Mouse (Mus musculus) midbrain, embryonic 12.5 days (tissue): ENCODE measurements around the gene Dffb. TPM values are rescaled to one million over a fixed set of nuclear protein-coding genes. Genes with fewer than 3 reads are reported as not detected.

Experiments used
- ATAC-seq: fragments of 200-750 bp; cut with Nextera tagmentation; 2 replicates; pipeline ENCODE4 v1.8.0; 2017; ENCODE audit warnings: low read depth, moderate TSS enrichment, moderate library complexity; ENCODE audit not compliant: low FRiP score
- H3K27ac ChIP-seq: fragments of 300-500 bp; sonication (generic); replicated peaks from 2 replicates; pipeline ENCODE4 v1.5.1; 2016; ENCODE audit warnings: mild to moderate bottlenecking
- H3K27me3 ChIP-seq: fragments of 300-500 bp; sonication (generic); 2 replicates; pipeline ENCODE4 v1.6.1; 2016; ENCODE audit warnings: mild to moderate bottlenecking
- H3K36me3 ChIP-seq: fragments of 300-500 bp; sonication (generic); 2 replicates; pipeline ENCODE4 v1.6.1; 2016
- H3K4me1 ChIP-seq: fragments of 300-500 bp; sonication (generic); 2 replicates; pipeline ENCODE4 v1.6.1; 2016
- H3K4me2 ChIP-seq: fragments of 300-500 bp; sonication (generic); replicated peaks from 2 replicates; pipeline ENCODE4 v1.6.1; 2016; ENCODE audit warnings: mild to moderate bottlenecking, moderate library complexity
- H3K4me3 ChIP-seq: fragments of 300-500 bp; sonication (generic); 2 replicates; pipeline ENCODE4 v1.5.1; 2016; ENCODE audit warnings: mild to moderate bottlenecking
- H3K9ac ChIP-seq: fragments of 300-500 bp; sonication (generic); replicated peaks from 2 replicates; pipeline ENCODE4 v1.6.1; 2016; ENCODE audit warnings: mild to moderate bottlenecking, moderate library complexity
- H3K9me3 ChIP-seq: fragments of 300-500 bp; sonication (generic); 2 replicates; pipeline ENCODE4 v1.6.1; 2016; ENCODE audit warnings: mild to moderate bottlenecking
- WGBS: fragments of 180-500 bp; shearing (Covaris S2); methylation state at CpG from one replicate; pipeline ENCODE4 v1.1.7; 2016; 5-methylcytosine and 5-hydroxymethylcytosine counted together
- polyA plus RNA-seq: library from polyadenylated mRNA; unstranded; fragments of >200 nt; fragmentation: Nextera tagmentation; extraction: Ambion mirVana; gene quantifications from 2 replicates; pipeline ENCODE4 v1.2.1, GENCODE M21; 2016

Dffb gene
- polyA plus RNA-seq, 1 experiment from 2014 or later, result 10.3 TPM

DNA sequence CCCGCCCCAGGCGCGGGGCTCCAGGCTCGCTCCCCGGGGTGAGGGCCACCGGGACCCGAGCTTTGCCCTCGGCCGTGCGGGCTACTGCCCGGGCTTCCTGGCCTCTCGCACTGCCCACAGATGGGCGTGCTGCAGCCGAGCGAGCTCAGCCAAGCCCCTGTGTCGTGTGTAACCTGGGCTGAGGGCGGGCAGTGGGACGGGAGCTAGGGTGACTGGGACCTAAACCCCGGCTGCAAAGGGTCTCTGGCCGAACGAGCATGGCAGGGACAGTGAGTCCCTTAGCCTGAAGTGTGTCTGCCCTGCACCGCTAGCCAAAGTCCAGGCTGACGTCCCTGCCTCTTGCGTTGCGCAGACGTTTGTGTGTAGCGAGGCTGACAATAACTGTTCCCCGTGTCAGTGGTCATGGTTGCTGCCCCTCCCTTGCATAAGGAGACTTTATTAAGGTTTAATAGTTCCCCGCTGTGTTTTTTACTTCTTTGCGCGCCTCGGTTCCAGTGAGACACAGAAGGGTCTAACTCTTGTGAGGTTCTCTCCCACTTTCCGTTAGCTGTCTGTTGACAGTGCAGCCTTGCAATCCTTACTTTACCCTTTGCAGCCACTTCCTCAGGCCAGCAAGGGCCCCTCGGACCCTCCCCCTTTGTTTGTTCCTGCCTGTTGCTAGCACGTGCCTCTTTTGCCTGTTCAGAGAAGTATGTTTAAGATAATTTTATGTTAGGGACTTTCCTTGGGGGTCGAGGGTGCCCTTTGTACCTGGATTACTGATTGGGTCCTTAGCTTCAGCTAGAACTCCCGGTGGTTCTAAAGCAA, 17.3 kb downstream of the Dffb start:
- Histone ChIP-seq H3K4me3 (peak overlapping the region; percentile 85), H3K27ac (peak overlapping the region; percentile 82), H3K4me1 (peaks cover 22% of the 10 kb centered on the region), H3K9ac (peak overlapping the region; percentile 92), H3K27me3 (peaks cover 20% of the 10 kb centered on the region), H3K4me2 (peak overlapping the region; percentile 88), H3K9me3 (no peaks in the 10 kb centered on the region), H3K36me3 (peaks cover 32% of the 10 kb centered on the region)
- peak; percentile 72 for ATAC-seq
- under 1% methylated on average over 37 of the region's 37 CpGs for WGBS

DNA sequence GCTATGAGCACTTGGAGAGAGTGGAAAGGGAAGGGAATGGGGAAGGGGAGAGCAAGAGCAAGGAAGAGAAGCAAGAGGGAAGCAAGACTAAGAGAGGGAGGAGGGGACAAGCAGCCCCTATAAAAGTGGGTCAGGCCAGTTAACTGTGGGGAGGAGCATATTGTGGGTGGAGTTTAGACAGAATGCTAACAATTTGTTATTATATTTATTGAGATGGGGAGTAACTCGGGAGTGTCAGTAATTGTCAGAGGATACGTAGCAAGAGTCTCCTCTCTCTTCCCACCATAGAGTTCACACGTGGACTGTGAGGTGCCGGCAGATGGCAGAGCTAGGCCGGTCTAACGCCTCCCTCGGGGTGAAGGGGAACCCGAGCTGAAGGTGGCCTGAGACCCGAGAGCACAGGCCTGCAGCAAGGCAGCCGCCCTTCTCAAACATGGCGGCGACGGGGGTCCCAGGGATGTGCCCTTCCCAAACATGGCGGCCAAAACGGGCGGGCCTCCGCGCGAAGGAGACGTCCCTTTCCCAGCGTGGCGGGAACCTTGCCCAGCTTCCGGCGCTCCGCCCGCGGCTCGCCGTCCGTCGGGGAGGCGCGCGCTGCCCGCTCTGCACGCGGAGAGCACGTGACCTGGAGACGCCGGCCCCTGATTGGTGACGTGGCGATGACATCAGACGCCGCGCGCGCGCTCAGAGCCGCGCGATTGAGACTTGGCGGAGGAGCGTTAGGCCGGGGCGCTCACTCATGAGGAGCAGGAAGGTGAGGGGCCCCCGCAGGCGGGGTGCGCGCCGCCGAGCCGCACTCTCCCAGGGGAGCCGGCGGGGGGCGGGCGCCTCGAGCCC, 18.1 kb downstream of the Dffb start, which contains the start of gene A430005L14Rik:
TSS of gene A430005L14Rik (plus strand) at position 669 of the 837 bp plus-strand sequence.
- H3K4me3 ChIP-seq, result peak within 1 kb of the TSS; percentile 85
- 2% methylated on average over 58 of the region's 67 CpGs for whole genome bisulfite sequencing
- ATAC-seq, result peak; percentile 95
- peak within 1 kb of the TSS; percentile 92 for H3K9ac ChIP-seq
- H3K27ac ChIP-seq, result peak within 1 kb of the TSS; percentile 87
- H3K36me3 ChIP-seq, result peaks cover 24% of the 10 kb centered on the region
- no peaks in the 10 kb centered on the region for H3K9me3 ChIP-seq
- peak within 1 kb of the TSS; percentile 88 for H3K4me2 ChIP-seq
- H3K27me3 ChIP-seq, result peaks cover 20% of the 10 kb centered on the region
- peaks cover 27% of the 10 kb centered on the region for H3K4me1 ChIP-seq

DNA sequence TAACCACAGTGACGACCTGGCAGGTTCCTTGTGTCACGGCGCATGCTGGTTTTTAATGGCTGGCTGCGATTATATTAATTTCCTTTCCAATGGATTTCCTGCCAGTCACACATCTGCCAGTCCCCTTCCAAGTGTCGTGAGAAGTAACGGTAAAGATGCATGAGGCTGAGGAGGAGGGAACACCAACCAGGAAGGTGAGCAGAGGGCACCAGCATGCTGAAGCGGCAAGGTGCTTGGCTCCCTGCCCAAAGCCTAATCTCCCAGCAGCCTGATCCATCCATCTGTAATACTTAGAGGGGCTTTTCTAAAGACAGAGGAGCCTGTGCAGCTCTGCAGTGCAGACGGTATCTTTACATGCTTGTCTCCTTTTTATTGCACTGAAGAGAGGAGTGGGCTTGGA, 19.3 kb downstream of the Dffb start:
- peaks cover 35% of the 10 kb centered on the region for H3K4me1 ChIP-seq
- H3K9ac ChIP-seq, result no peak overlapping the region
- H3K9me3 ChIP-seq, result no peaks in the 10 kb centered on the region
- no peak overlapping the region for H3K27ac ChIP-seq
- no peak overlapping the region for H3K4me2 ChIP-seq
- peaks cover 13% of the 10 kb centered on the region for H3K36me3 ChIP-seq
- ATAC-seq, result no peak
- WGBS, result 92% methylated on average over 8 of the region's 8 CpGs
- peaks cover 20% of the 10 kb centered on the region for H3K27me3 ChIP-seq
- H3K4me3 ChIP-seq, result no peak overlapping the region

DNA sequence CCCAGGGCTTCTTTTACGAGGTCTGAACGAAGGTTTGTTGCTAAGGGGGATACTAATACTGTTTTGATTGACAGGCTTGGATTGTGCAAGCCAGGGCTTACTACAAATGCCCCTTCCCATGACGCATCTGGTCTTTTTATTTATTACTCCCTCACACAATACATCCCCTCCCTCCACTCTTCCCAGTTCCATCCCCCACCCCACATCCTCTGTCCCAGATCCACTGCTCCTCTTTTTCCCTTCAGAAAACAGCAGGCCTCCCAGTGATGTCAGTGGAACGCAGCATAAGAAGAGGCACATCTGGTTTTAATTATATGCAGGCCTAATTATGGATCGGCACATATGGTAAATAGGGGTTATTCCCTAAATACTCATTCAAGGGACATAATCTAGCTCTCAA, 23.2 kb downstream of the Dffb start:
- peaks cover 44% of the 10 kb centered on the region for H3K27me3 ChIP-seq
- ATAC-seq, result peak; percentile 55; the same call in 1 of the 2 replicates
- 0 out of 2 replicates have a peak overlapping the region, but pooled peaks have one; percentile 26 for H3K27ac ChIP-seq

DNA sequence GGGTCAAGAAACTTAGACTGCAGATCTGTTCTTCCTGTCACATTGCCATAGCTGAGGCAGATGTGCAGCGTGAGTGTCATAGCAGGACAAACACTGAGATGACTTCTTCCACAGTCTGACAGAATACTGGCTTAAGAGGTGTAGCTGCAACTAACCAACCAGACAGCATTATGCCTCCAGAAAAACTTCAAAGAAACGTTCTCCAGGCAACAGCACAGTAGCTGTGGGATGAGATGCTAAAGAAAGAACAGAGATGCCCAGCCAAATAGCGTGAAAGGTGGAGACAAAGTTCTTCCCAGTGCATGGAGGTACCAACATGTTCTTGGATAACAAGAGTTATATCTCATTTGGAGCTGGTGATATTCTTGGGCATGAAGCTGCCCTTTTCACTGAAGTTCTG, 23.8 kb downstream of the Dffb start:
- H3K9me3 ChIP-seq, result no peaks in the 10 kb centered on the region
- no peak overlapping the region for H3K27ac ChIP-seq
- no peak overlapping the region for H3K4me3 ChIP-seq
- H3K9ac ChIP-seq, result no peak overlapping the region
- ATAC-seq, result no peak
- WGBS, result 63% methylated on average over 3 of the region's 3 CpGs
- H3K4me1 ChIP-seq, result peaks cover 13% of the 10 kb centered on the region; the same call in 1 of the 2 replicates
- no peak overlapping the region for H3K4me2 ChIP-seq
- no peaks in the 10 kb centered on the region for H3K36me3 ChIP-seq
- H3K27me3 ChIP-seq, result peaks cover 49% of the 10 kb centered on the region

More for the DNA sequence above, 23.2 kb downstream of the Dffb start:
- no peaks in the 10 kb centered on the region for H3K9me3 ChIP-seq
- H3K36me3 ChIP-seq, result no peaks in the 10 kb centered on the region
- H3K9ac ChIP-seq, result no peak overlapping the region
- peaks cover 18% of the 10 kb centered on the region; the same call in 1 of the 2 replicates for H3K4me1 ChIP-seq
- H3K4me3 ChIP-seq, result no peak overlapping the region
- 25% methylated on average over 5 of the region's 5 CpGs for WGBS
- H3K4me2 ChIP-seq, result no peak overlapping the region

DNA sequence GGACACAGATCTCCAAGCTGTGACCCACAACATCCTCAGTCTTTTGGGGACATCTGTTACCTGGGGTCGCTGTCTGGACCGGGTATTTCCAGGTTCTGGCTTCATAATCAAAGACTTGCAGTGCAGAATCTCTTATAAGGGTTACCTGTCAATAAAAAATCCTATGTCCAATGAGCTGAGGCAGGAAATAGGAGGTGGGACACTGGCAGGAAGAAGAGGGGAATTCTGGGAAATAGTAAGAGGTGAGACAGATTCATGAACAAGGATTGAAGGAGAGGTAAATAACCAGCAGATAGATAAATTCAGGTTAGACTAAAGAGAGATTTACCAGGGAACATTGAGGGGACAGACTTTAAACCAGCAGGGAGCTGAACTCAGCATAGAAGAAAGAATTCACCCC, 24.6 kb downstream of the Dffb start:
- no peak overlapping the region for H3K9ac ChIP-seq
- H3K36me3 ChIP-seq, result no peaks in the 10 kb centered on the region
- peaks cover 13% of the 10 kb centered on the region; the same call in 1 of the 2 replicates for H3K4me1 ChIP-seq
- no peak overlapping the region for H3K27ac ChIP-seq
- H3K4me2 ChIP-seq, result no peak overlapping the region
- peaks cover 54% of the 10 kb centered on the region for H3K27me3 ChIP-seq
- 67% methylated on average over 2 of the region's 2 CpGs for WGBS
- H3K9me3 ChIP-seq, result no peaks in the 10 kb centered on the region
- ATAC-seq, result no peak
- H3K4me3 ChIP-seq, result no peak overlapping the region

DNA sequence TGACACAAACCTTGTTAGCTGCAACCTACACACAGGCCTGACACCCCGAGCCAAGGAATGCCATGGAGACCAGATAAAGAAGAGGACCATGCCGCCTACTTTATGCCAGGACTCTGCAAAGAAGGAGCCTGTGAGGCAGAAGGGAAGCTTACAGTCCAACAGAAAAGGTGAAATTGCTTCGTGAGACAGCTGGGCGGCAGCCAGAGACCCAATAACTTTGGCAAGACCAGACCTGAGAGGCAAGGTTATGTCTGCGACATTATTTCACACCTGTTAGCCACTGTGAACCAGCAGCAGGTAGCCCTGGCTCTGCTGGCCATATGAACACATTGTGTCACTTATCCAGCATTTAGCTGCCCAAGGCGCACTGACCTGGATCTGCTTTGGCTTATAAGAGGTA, 29.2 kb downstream of the Dffb start:
- no peaks in the 10 kb centered on the region for H3K9me3 ChIP-seq
- ATAC-seq, result no peak
- peaks cover 66% of the 10 kb centered on the region for H3K27me3 ChIP-seq
- no peak overlapping the region for H3K4me3 ChIP-seq
- no peak overlapping the region for H3K9ac ChIP-seq
- H3K4me2 ChIP-seq, result no peak overlapping the region
- no peak overlapping the region for H3K27ac ChIP-seq
- H3K4me1 ChIP-seq, result peaks cover 5% of the 10 kb centered on the region
- WGBS, result 86% methylated on average over 6 of the region's 6 CpGs
- H3K36me3 ChIP-seq, result no peaks in the 10 kb centered on the region

DNA sequence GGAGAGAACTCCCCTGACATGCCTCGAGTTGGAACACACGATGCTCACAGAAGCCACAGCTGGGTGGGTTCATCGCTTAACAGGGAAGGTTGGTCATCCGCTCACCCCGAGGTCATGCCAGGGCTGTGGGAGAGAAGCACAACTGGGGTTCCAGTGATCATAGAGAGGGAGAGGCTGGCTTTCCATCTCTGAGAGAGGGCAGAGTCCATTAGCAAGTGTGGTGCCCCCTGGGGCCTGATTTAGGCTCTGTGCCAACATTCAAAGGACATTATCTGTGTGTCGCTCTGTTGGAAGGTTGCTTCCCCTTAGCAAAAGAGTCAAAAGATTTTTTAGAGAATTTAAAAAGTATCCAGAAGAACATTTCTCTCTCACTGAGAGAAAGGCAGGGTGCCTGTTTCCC, 30.7 kb downstream of the Dffb start:
- Histone ChIP-seq H3K4me1 (peaks cover 5% of the 10 kb centered on the region), H3K27ac (no peak overlapping the region), H3K27me3 (peaks cover 69% of the 10 kb centered on the region), H3K4me3 (no peak overlapping the region), H3K36me3 (no peaks in the 10 kb centered on the region), H3K9ac (no peak overlapping the region), H3K9me3 (no peaks in the 10 kb centered on the region), H3K4me2 (no peak overlapping the region)
- WGBS, result 60% methylated on average over 6 of the region's 6 CpGs
- ATAC-seq, result no peak

DNA sequence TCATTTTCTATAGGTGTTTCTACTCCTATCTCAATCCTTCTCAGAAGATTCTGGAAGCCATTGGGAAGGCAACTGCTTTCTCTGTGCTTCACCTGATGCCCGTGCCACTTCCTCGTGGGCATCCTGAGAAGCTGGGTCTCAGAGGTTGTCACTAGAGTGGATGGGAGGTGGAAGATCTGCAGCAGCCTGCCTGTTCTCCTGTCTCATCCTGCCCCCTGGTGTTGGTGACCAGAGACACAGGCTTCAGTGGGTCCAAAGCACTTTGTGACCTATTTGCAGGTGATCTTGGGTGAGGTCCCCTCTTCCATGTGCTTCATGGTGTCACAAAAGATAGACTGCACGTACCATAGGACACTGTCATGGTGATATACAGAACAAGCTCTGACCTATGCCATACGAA, 31.7 kb downstream of the Dffb start:
- WGBS, result 61% methylated on average over 4 of the region's 4 CpGs
- no peak overlapping the region for H3K9ac ChIP-seq
- H3K27ac ChIP-seq, result no peak overlapping the region
- H3K4me3 ChIP-seq, result no peak overlapping the region
- H3K4me1 ChIP-seq, result peaks cover 5% of the 10 kb centered on the region
- no peaks in the 10 kb centered on the region for H3K36me3 ChIP-seq
- ATAC-seq, result no peak
- H3K9me3 ChIP-seq, result no peaks in the 10 kb centered on the region
- H3K4me2 ChIP-seq, result no peak overlapping the region
- peaks cover 69% of the 10 kb centered on the region for H3K27me3 ChIP-seq

DNA sequence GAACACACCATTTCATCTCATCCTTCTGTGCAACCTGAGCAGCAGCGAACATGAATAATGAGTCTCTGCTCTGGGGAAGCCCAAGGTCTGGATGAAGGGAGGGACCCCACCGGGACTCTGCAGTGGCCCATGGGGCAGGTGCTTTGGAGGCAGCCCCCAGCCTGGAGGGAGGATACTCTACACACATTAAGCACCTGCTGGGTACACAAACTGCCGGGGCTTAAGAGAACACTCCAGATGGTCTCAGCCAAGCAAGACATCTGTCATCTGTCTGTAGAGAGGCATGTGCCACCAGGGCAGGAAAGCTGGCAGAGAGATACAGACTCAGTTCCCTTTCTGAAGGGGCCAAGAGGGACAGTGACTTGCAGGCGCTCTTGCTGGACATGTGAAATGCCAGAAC, 45.0 kb downstream of the Dffb start:
- H3K9ac ChIP-seq, result no peak overlapping the region
- H3K36me3 ChIP-seq, result no peaks in the 10 kb centered on the region
- ATAC-seq, result 0 out of 2 replicates have a peak, but pooled peaks have one; percentile 38
- H3K4me1 ChIP-seq, result peaks cover 10% of the 10 kb centered on the region
- WGBS, result 75% methylated on average over 4 of the region's 4 CpGs
- no peaks in the 10 kb centered on the region for H3K9me3 ChIP-seq
- H3K4me2 ChIP-seq, result no peak overlapping the region
- no peak overlapping the region for H3K4me3 ChIP-seq
- H3K27ac ChIP-seq, result no peak overlapping the region
- H3K27me3 ChIP-seq, result peaks cover 63% of the 10 kb centered on the region

DNA sequence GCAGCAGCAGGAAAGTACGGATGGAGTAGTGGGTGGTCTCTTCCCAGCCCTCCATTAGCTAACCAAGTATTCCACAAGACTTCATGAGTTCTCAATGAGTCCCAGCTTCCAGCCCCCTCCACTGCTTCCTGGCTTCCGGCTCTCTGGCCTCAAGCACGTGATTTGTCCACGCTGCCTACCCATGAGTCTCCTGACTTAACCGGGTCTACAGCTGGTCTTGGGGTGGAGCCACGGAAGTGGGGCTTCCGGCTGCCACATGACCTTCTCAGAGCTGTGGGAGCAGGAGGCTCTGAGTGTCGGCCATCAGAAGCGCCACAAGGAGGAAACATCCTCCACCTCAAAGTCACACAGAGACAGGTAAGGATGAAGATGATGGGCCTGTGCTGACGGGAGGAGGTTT, 45.5 kb downstream of the Dffb start:
- Histone ChIP-seq H3K4me3 (no peak overlapping the region), H3K9me3 (no peaks in the 10 kb centered on the region), H3K9ac (no peak overlapping the region), H3K27me3 (peaks cover 68% of the 10 kb centered on the region), H3K27ac (no peak overlapping the region), H3K36me3 (no peaks in the 10 kb centered on the region), H3K4me2 (no peak overlapping the region), H3K4me1 (peaks cover 10% of the 10 kb centered on the region)
- 72% methylated on average over 10 of the region's 10 CpGs for WGBS
- ATAC-seq, result 0 out of 2 replicates have a peak, but pooled peaks have one; percentile 19
